In the genomic region with DNA sequence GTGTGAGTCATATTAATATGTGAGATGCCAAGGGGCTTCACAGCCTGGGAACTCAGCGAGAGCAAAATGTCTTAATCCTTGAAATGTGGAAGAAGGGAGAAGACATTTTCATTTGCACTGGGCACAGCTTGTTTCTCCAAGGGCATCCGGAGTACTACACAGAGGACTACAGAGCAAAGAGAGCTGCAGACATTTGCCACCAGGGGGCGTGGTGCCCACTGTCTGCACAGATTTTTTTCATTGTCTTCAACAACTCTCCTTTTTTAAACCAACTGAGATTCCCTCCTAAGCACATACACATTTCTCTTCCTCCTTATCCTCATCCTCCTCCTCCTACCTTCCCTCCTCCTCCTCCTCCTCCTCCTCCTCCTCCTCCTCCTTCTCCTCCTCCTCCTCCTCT, we compare ENCODE assay signal across 18 mouse cellular contexts.
DNase-seq lines count a peak whose midpoint lies in the region; ATAC-seq and TF ChIP-seq lines count a peak whose summit lies in the region.
"Had no signal": no experiment of that assay in that cellular context is flagged by ENCODE, and none has a peak within 500 bp of the region (broad histone marks: within the 10 kb centered on the region; RNA-seq: fewer than 3 reads in every experiment).

No protein-coding gene starts in this region.

- no peaks in the 10 kb centered on the region for H3K4me1 ChIP-seq in heart, embryonic 11.5 days (ENCODE audit: control insufficient read depth, insufficient read depth, low read length)
- H3K4me1 ChIP-seq in lung, embryonic 14.5 days (ENCODE audit: insufficient read depth), result no peaks in the 10 kb centered on the region
- H3K4me1 ChIP-seq in CH12.LX (ENCODE audit: control insufficient read depth in 1 of 2, insufficient read depth in 2 of 2), result no peaks in the 10 kb centered on the region
- H3K4me1 ChIP-seq: embryonic facial prominence, embryonic 13.5 days; forebrain, embryonic 10.5 days; limb, embryonic 13.5 days had no signal

- H3K27me3 ChIP-seq in heart, embryonic 11.5 days (ENCODE audit: control insufficient read depth, insufficient read depth, low read length), result no peaks in the 10 kb centered on the region
- no peaks in the 10 kb centered on the region for H3K27me3 ChIP-seq in lung, embryonic 14.5 days (ENCODE audit: insufficient read depth, low read length)
- H3K27me3 ChIP-seq in CH12.LX (replicated peaks), result peaks cover 3% of the 10 kb centered on the region
- H3K27me3 ChIP-seq: embryonic facial prominence, embryonic 13.5 days; limb, embryonic 13.5 days had no signal

- in situ Hi-C loops in CH12.LX (cut with MboI; ENCODE audit: low pct_ligation_motif_present, low pct_unique_long_range_greater_than_20kb, low sequenced_read_pairs), result no loop called here

- no peak overlapping the region for H3K4me3 ChIP-seq in heart, embryonic 11.5 days (ENCODE audit: low read depth, low read length)
- H3K4me3 ChIP-seq in lung, embryonic 14.5 days (ENCODE audit: low read depth, low read length), result no peak overlapping the region
- no peak overlapping the region for H3K4me3 ChIP-seq in CH12.LX (replicated peaks in 1 of 3; ENCODE audit: low read depth in 2 of 3, low read length in 2 of 3, poor library complexity in 1 of 3)
- H3K4me3 ChIP-seq: embryonic facial prominence, embryonic 13.5 days; forebrain, embryonic 10.5 days; limb, embryonic 13.5 days had no signal

- TF ChIP-seq CTCF in lung, embryonic 14.5 days (IDR thresholded peaks at IDR 0.05; ENCODE audit: low read depth), result peak; percentile 31; the same call in 1 of the 2 replicates
- peak; percentile 25 to 57; a peak in 2 of 4 replicates for TF ChIP-seq CTCF in CH12.LX (conservative IDR thresholded peaks at IDR 0.05 in 1 of 2, IDR thresholded peaks at IDR 0.05 in 1 of 2; ENCODE audit: low read depth in 2 of 2, low read length in 2 of 2)

- no peak overlapping the region for H3K27ac ChIP-seq in heart, embryonic 11.5 days (ENCODE audit: low read depth, low read length)
- H3K27ac ChIP-seq in lung, embryonic 14.5 days (ENCODE audit: low read depth), result no peak overlapping the region
- no peak overlapping the region for H3K27ac ChIP-seq in CH12.LX (ENCODE audit: insufficient read depth, low read depth)
- H3K27ac ChIP-seq: embryonic facial prominence, embryonic 13.5 days; forebrain, embryonic 10.5 days; limb, embryonic 13.5 days had no signal

- TF ChIP-seq POLR2A in CH12.LX (IDR thresholded peaks at IDR 0.05; ENCODE audit: low read depth, low read length), result no peak

- H3K79me2 ChIP-seq in CH12.LX (replicated peaks; ENCODE audit: control insufficient read depth, extremely low read depth, insufficient read depth, poor library complexity, severe bottlenecking), result no peaks in the 10 kb centered on the region

- no peaks in the 10 kb centered on the region for H3K36me3 ChIP-seq in heart, embryonic 11.5 days (ENCODE audit: control insufficient read depth, insufficient read depth, low read length)
- no peaks in the 10 kb centered on the region for H3K36me3 ChIP-seq in lung, embryonic 14.5 days (ENCODE audit: insufficient read depth)
- H3K36me3 ChIP-seq in CH12.LX (replicated peaks in 1 of 2; ENCODE audit: control insufficient read depth in 1 of 2, insufficient read depth in 1 of 2, low read length in 1 of 2), result no peaks in the 10 kb centered on the region
- H3K36me3 ChIP-seq: embryonic facial prominence, embryonic 13.5 days; forebrain, embryonic 10.5 days; limb, embryonic 13.5 days had no signal

- no peak for TF ChIP-seq EP300 in CH12.LX (IDR thresholded peaks at IDR 0.05; ENCODE audit: low read length)

- TF ChIP-seq RAD21 in CH12.LX (IDR thresholded peaks at IDR 0.05; ENCODE audit: low read depth, low read length), result no peak; the same call in 1 of the 2 replicates

- H3K9ac ChIP-seq in heart, embryonic 11.5 days (ENCODE audit: low read depth, low read length), result no peak overlapping the region
- no peak overlapping the region for H3K9ac ChIP-seq in lung, embryonic 14.5 days
- H3K9ac ChIP-seq in CH12.LX (ENCODE audit: insufficient read depth, low read depth), result no peak overlapping the region
- H3K9ac ChIP-seq: embryonic facial prominence, embryonic 13.5 days; limb, embryonic 13.5 days had no signal

- intact Hi-C loops in gastrocnemius, postnatal 14 days (cut with DNase I; ENCODE audit: low total_unique reads), result no loop called here

- no peaks in the 10 kb centered on the region for H3K9me3 ChIP-seq in heart, embryonic 11.5 days (replicated peaks; ENCODE audit: control insufficient read depth, low read length)
- no peaks in the 10 kb centered on the region for H3K9me3 ChIP-seq in lung, embryonic 14.5 days (ENCODE audit: low read depth, low read length)
- no peaks in the 10 kb centered on the region for H3K9me3 ChIP-seq in CH12.LX (replicated peaks; ENCODE audit: low read length)
- H3K9me3 ChIP-seq: embryonic facial prominence, embryonic 13.5 days; forebrain, embryonic 10.5 days; limb, embryonic 13.5 days had no signal

- peak; percentile 46 for DNase-seq in heart, adult 11 months
- no peak for DNase-seq in lung, embryonic 14.5 days
- DNase-seq in lung, postnatal 4 days, result no peak
- peak; percentile 17 for DNase-seq in CH12.LX (ENCODE audit: extremely low read depth)
- DNase-seq in R1 (ENCODE audit: low read depth, low spot score), result peak; percentile 6
- DNase-seq in gastrocnemius, postnatal 14 days, result no peak
- DNase-seq: adrenal gland, postnatal 10 days; heart, adult 18-20 months; heart, postnatal 14 days; kidney, postnatal 14 days; layer of hippocampus, postnatal 36 days; lung, adult 2 months; thymus, postnatal 4 days had no signal

- WGBS in heart, embryonic 11.5 days (ENCODE audit: insufficient replicate concordance), result 59% methylated on average over 3 of the region's 3 CpGs
- 65% methylated on average over 3 of the region's 3 CpGs for WGBS in lung, embryonic 14.5 days

- ATAC-seq in heart, embryonic 11.5 days (replicated peaks; ENCODE audit: insufficient number of reproducible peaks, low FRiP score, low TSS enrichment), result no peak
- no peak for ATAC-seq in lung, embryonic 14.5 days (ENCODE audit: insufficient read depth)
- ATAC-seq: CD4-positive, CD25-positive, alpha-beta regulatory T cell, adult 4 months had no signal

- dilution Hi-C loops in CH12.LX (cut with MboI; ENCODE audit: extremely low pct_ligation_motif_present, extremely low pct_unique_long_range_greater_than_20kb, low sequenced_read_pairs), result no loop called here

- no peak overlapping the region for H3K4me2 ChIP-seq in heart, embryonic 11.5 days
- no peak overlapping the region for H3K4me2 ChIP-seq in lung, embryonic 14.5 days
- no peak overlapping the region for H3K4me2 ChIP-seq in CH12.LX (ENCODE audit: insufficient read depth, low read depth, poor library complexity, severe bottlenecking)
- H3K4me2 ChIP-seq: embryonic facial prominence, embryonic 13.5 days; limb, embryonic 13.5 days had no signal

TF ChIP-seq in CH12.LX, 34 proteins besides CTCF, POLR2A, EP300 and RAD21:
- TF ChIP-seq ZNF384 (IDR thresholded peaks at IDR 0.05; ENCODE audit: low read depth, low read length), result peak; percentile 38; the same call in 1 of the 2 replicates
- no peak for TF ChIP-seq BHLHE40 (IDR thresholded peaks at IDR 0.05; ENCODE audit: low read depth, low read length)
- TF ChIP-seq SMC3 (IDR thresholded peaks at IDR 0.05; ENCODE audit: low read depth, low read length), result peak; percentile 38
TF ChIP-seq in CH12.LX: peak in this region for 2.

Comparison
In these comparisons a context has a peak if more than half of its experiments do, and no peak if none do; other contexts are left out.
1. DNase-seq: peak in heart, adult 11 months (single experiment), CH12.LX (single experiment) and R1 (single experiment); none in lung, embryonic 14.5 days (single experiment), lung, postnatal 4 days (0 of 2) and gastrocnemius, postnatal 14 days (single experiment).